Mouse (Mus musculus): ENCODE data around the gene Fam129b. TPM values are rescaled to one million over a fixed set of nuclear protein-coding genes. Genes with fewer than 3 reads are reported as not detected.

Fam129b gene
- polyA plus RNA-seq, 1 experiment from 2014 or later, result 43.0 TPM

DNA sequence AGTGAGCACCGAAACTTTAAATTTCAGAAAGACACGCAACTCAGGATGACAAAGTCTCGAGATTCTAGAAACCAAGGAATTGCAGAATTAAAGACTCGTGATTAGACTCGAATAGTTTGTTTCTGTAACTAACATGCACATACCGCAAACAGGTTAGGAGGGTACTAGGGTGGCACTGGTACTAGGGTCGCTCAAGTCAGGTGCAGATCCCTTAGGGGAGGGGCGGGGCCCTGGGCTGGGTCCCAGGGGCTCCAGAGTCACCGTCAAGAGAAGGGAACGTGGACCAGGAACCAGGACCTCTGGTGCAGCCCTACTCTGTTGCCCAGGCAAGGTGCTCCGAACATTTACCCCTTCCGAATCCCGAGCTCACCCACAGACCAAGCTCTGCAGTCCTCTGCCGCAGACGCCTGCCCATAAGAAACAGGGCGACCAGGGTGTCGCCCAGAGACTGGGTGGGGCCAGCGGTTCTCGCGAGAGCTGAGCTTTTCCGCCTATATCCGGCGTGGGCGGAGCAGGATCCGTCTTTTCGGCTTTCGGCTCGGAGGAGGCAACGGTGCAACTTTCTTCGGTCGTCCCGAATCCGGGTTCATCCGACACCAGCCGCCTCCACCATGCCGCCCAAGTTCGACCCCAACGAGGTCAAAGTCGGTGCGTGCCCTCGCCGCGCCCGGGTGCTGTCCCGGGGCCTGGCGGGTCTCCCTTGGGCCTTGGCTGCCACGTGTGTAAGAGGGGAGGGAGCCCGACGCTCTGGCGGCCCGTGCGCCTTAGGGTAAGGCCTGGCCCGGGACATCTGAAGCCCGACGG is 85.5 kb downstream of the Fam129b start, which contains the start of the genes Rpl12 and Lrsam1:
Gene Rpl12 (plus strand): TSS at position 368 of the 804 bp plus-strand sequence.
Gene Lrsam1 (minus strand): TSS at position 423 of the 804 bp plus-strand sequence.
- 3% methylated on average over 55 of the region's 55 CpGs for WGBS
- Histone ChIP-seq H3K27me3 (no peaks in the 10 kb centered on the region), H3K4me2 (peak within 1 kb of the TSS; percentile 75), H3K27ac (peak within 1 kb of the TSS; percentile 81), H3K36me3 (peaks cover 29% of the 10 kb centered on the region), H3K9ac (peak within 1 kb of the TSS; percentile 74), H3K4me3 (peak within 1 kb of the TSS; percentile 80), H3K4me1 (replicated peaks) (peaks cover 42% of the 10 kb centered on the region), H3K9me3 (replicated peaks) (no peaks in the 10 kb centered on the region)
- ATAC-seq (replicated peaks; ENCODE audit: insufficient number of reproducible peaks, insufficient read depth, low FRiP score, low read depth), result peak; percentile 88

GRCm38 (mm10) chr2:32962062-32962874 is 86.4 kb downstream of the Fam129b start:
- Histone ChIP-seq H3K9me3 (replicated peaks) (no peaks in the 10 kb centered on the region), H3K4me1 (replicated peaks) (peaks cover 44% of the 10 kb centered on the region), H3K4me2 (peak overlapping the region; percentile 75), H3K9ac (peak overlapping the region; percentile 74), H3K4me3 (peak overlapping the region; percentile 80), H3K27ac (peak overlapping the region; percentile 81), H3K27me3 (no peaks in the 10 kb centered on the region), H3K36me3 (peaks cover 21% of the 10 kb centered on the region)
- 1% methylated on average over 33 of the region's 33 CpGs for WGBS
- no peak for ATAC-seq (replicated peaks; ENCODE audit: insufficient number of reproducible peaks, insufficient read depth, low FRiP score, low read depth)

DNA sequence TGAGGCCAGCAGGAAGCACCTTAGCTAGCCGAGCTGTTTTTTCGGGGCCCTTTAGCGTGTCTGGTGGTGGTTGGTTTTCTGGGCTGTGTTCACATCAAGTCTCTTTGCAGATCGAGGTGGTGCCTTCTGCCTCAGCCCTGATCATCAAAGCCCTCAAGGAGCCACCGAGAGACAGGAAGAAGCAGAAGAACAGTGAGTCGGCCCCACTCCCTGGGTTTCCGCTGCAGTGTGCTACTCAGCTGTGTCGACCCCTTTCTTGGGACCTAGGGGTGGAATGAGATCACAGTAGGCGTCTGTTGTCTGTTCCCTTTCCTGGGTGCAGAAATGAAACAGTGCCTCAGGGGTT is 86.9 kb downstream of the Fam129b start:
- ATAC-seq (replicated peaks; ENCODE audit: insufficient number of reproducible peaks, insufficient read depth, low FRiP score, low read depth), result no peak
- Histone ChIP-seq H3K4me2 (peak overlapping the region; percentile 75), H3K36me3 (peaks cover 21% of the 10 kb centered on the region), H3K27ac (peak overlapping the region; percentile 81), H3K9ac (peak overlapping the region; percentile 74), H3K4me3 (peak overlapping the region; percentile 80), H3K4me1 (replicated peaks) (peaks cover 49% of the 10 kb centered on the region), H3K9me3 (replicated peaks) (no peaks in the 10 kb centered on the region), H3K27me3 (no peaks in the 10 kb centered on the region)
- WGBS, result 8% methylated on average over 9 of the region's 9 CpGs

GRCm38 (mm10) chr2:32963544-32963943 is 87.6 kb downstream of the Fam129b start:
- Histone ChIP-seq H3K4me1 (replicated peaks) (peaks cover 56% of the 10 kb centered on the region), H3K4me3 (peak overlapping the region; percentile 80), H3K36me3 (peaks cover 21% of the 10 kb centered on the region), H3K9ac (peak overlapping the region; percentile 74), H3K4me2 (peak overlapping the region; percentile 75), H3K9me3 (replicated peaks) (no peaks in the 10 kb centered on the region), H3K27me3 (no peaks in the 10 kb centered on the region), H3K27ac (peak overlapping the region; percentile 81)
- no peak for ATAC-seq (replicated peaks; ENCODE audit: insufficient number of reproducible peaks, insufficient read depth, low FRiP score, low read depth)
- 64% methylated on average over 4 of the region's 4 CpGs for WGBS

DNA sequence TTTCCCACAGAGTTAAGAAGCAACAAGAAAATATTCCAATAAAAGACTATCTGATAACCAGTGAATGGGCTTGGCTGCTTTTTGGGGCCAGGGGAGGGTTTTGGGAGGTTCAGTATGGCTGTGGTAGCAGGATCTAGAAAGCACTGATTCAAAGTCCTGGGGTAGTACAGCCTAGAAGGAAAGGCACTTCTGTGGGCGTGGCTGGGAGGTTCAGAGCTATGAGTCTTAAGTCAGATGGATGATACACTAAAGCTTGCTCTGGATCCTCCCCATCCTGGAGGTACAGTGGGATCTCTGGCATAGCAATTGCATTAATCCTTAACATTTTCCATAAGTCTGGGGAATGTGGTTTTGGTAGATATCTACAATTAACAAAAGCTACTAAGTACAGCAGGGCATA is 88.1 kb downstream of the Fam129b start:
- H3K27ac ChIP-seq, result no peak overlapping the region; the same call in 1 of the 2 replicates
- ATAC-seq (replicated peaks; ENCODE audit: insufficient number of reproducible peaks, insufficient read depth, low FRiP score, low read depth), result no peak
- H3K9ac ChIP-seq, result no peak overlapping the region

DNA sequence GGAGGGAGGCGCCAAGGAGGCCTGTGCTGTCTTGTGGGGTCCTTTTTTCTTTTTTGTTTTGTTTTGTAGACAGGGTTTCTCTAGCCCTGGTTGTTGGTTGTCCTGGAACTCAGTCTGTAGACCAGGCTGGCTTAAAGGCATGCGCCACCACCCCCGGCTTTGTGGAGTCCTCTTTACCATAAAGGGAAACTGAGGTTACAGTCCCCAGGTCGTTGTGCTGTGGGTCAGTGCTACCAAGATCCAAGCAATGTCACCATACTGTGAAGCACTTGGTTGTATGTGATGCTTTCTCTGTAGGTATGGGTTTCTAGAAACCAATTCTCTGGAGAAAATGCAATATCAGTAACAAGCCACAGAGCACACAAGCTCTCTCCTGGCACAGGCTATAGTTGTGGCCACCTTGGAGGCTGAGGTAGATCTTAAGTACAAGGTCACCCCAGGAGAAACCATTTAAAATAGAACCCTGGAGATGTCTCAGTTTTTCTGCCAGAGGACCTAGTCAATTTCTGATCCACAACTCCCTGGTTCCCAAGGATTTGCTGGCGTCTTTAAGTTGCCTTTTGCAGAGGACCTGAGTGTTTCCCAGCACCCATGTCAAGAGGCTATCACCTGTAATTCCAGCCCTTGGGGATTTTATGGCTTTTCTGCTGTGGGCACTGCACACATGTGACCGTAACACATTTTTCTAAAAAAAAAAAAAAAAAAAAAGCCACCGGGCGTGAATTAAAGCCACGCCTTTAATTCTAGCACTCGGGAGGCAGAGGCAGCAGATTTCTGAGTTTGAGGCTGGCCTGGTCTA is 88.9 kb downstream of the Fam129b start:
- Histone ChIP-seq H3K4me1 (replicated peaks) (peaks cover 66% of the 10 kb centered on the region), H3K9ac (no peak overlapping the region)

More for the DNA sequence above, 88.1 kb downstream of the Fam129b start:
- H3K4me3 ChIP-seq, result no peak overlapping the region; the same call in 1 of the 2 replicates
- H3K9me3 ChIP-seq (replicated peaks), result no peaks in the 10 kb centered on the region
- H3K4me2 ChIP-seq, result peak overlapping the region; percentile 75; the same call in 1 of the 2 replicates
- H3K36me3 ChIP-seq, result peaks cover 21% of the 10 kb centered on the region
- peaks cover 60% of the 10 kb centered on the region for H3K4me1 ChIP-seq (replicated peaks)
- 79% methylated on average over 1 of the region's 1 CpGs for whole genome bisulfite sequencing
- no peaks in the 10 kb centered on the region for H3K27me3 ChIP-seq

GRCm38 (mm10) chr2:32965511-32966183 is 89.7 kb downstream of the Fam129b start:
- Histone ChIP-seq H3K27me3 (no peaks in the 10 kb centered on the region), H3K36me3 (peaks cover 21% of the 10 kb centered on the region), H3K4me1 (replicated peaks) (peaks cover 71% of the 10 kb centered on the region), H3K4me3 (peak overlapping the region; percentile 62; the same call in 1 of the 2 replicates), H3K9me3 (replicated peaks) (no peaks in the 10 kb centered on the region), H3K27ac (peak overlapping the region; percentile 99; the same call in 1 of the 2 replicates), H3K4me2 (peak overlapping the region; percentile 94), H3K9ac (no peak overlapping the region)
- no peak for ATAC-seq (replicated peaks; ENCODE audit: insufficient number of reproducible peaks, insufficient read depth, low FRiP score, low read depth)
- 20% methylated on average over 7 of the region's 7 CpGs for WGBS

More for the DNA sequence above, 88.9 kb downstream of the Fam129b start:
- WGBS, result 42% methylated on average over 10 of the region's 10 CpGs
- H3K27me3 ChIP-seq, result no peaks in the 10 kb centered on the region
- H3K36me3 ChIP-seq, result peaks cover 21% of the 10 kb centered on the region
- H3K27ac ChIP-seq, result no peak overlapping the region; the same call in 1 of the 2 replicates
- H3K4me3 ChIP-seq, result no peak overlapping the region
- ATAC-seq (replicated peaks; ENCODE audit: insufficient number of reproducible peaks, insufficient read depth, low FRiP score, low read depth), result no peak
- H3K4me2 ChIP-seq, result no peak overlapping the region
- H3K9me3 ChIP-seq (replicated peaks), result no peaks in the 10 kb centered on the region

GRCm38 (mm10) chr2:32966184-32966688 is 90.3 kb downstream of the Fam129b start:
- H3K9ac ChIP-seq, result peak overlapping the region; percentile 81
- 6% methylated on average over 13 of the region's 13 CpGs for WGBS
- peaks cover 69% of the 10 kb centered on the region for H3K4me1 ChIP-seq (replicated peaks)
- H3K4me2 ChIP-seq, result peak overlapping the region; percentile 94
- no peak for ATAC-seq (replicated peaks; ENCODE audit: insufficient number of reproducible peaks, insufficient read depth, low FRiP score, low read depth)
- no peaks in the 10 kb centered on the region for H3K9me3 ChIP-seq (replicated peaks)
- peak overlapping the region; percentile 62 for H3K4me3 ChIP-seq
- no peaks in the 10 kb centered on the region for H3K27me3 ChIP-seq
- peak overlapping the region; percentile 99 for H3K27ac ChIP-seq
- peaks cover 21% of the 10 kb centered on the region for H3K36me3 ChIP-seq

GRCm38 (mm10) chr2:32966689-32967631 is 91.0 kb downstream of the Fam129b start:
- Histone ChIP-seq H3K9ac (peak overlapping the region; percentile 81), H3K4me2 (peak overlapping the region; percentile 94), H3K36me3 (peaks cover 21% of the 10 kb centered on the region), H3K4me3 (peak overlapping the region; percentile 62), H3K4me1 (replicated peaks) (peaks cover 69% of the 10 kb centered on the region), H3K27ac (peak overlapping the region; percentile 99), H3K27me3 (no peaks in the 10 kb centered on the region), H3K9me3 (replicated peaks) (no peaks in the 10 kb centered on the region)
- WGBS, result under 1% methylated on average over 55 of the region's 55 CpGs
- ATAC-seq (replicated peaks; ENCODE audit: insufficient number of reproducible peaks, insufficient read depth, low FRiP score, low read depth), result peak; percentile 79
